Mouse (Mus musculus) limb, embryonic 12.5 days (tissue): ENCODE measurements around the gene Mok. TPM values are rescaled to one million over a fixed set of nuclear protein-coding genes. Genes with fewer than 3 reads are reported as not detected.

ENCODE experiments used
- ATAC-seq: fragments of 200-750 bp; cut with Nextera tagmentation; 2 replicates; pipeline ENCODE4 v1.8.0; 2017; ENCODE audit warnings: low read depth, moderate TSS enrichment; ENCODE audit not compliant: insufficient number of reproducible peaks, insufficient read depth, low FRiP score, low TSS enrichment
- H3K27ac ChIP-seq: fragments of 300-500 bp; sonication (generic); 2 replicates; pipeline ENCODE4 v1.5.1; 2016; ENCODE audit warnings: mild to moderate bottlenecking, moderate library complexity
- H3K27me3 ChIP-seq: fragments of 300-500 bp; sonication (generic); 2 replicates; pipeline ENCODE4 v1.6.1; 2016; ENCODE audit warnings: mild to moderate bottlenecking, moderate library complexity
- H3K36me3 ChIP-seq: fragments of 300-500 bp; sonication (generic); 2 replicates; pipeline ENCODE4 v1.6.1; 2016; ENCODE audit warnings: mild to moderate bottlenecking, moderate library complexity
- H3K4me1 ChIP-seq: fragments of 300-500 bp; sonication (generic); replicated peaks from 2 replicates; pipeline ENCODE4 v1.6.1; 2016
- H3K4me2 ChIP-seq: fragments of 300-500 bp; sonication (generic); 2 replicates; pipeline ENCODE4 v1.6.1; 2016; ENCODE audit warnings: mild to moderate bottlenecking, moderate library complexity
- H3K4me3 ChIP-seq: fragments of 300-500 bp; sonication (generic); replicated peaks from 2 replicates; pipeline ENCODE4 v1.5.1; 2016; ENCODE audit warnings: mild to moderate bottlenecking
- H3K9ac ChIP-seq: fragments of 300-500 bp; sonication (generic); replicated peaks from 2 replicates; pipeline ENCODE4 v1.6.1; 2016; ENCODE audit warnings: mild to moderate bottlenecking, moderate library complexity
- H3K9me3 ChIP-seq: fragments of 300-500 bp; sonication (generic); 2 replicates; pipeline ENCODE4 v1.6.1; 2016; ENCODE audit warnings: mild to moderate bottlenecking, moderate library complexity
- WGBS: fragments of 180-500 bp; shearing (Covaris S2); methylation state at CpG from one replicate; pipeline ENCODE4 v1.1.7; 2016; 5-methylcytosine and 5-hydroxymethylcytosine counted together
- polyA plus RNA-seq: library from polyadenylated mRNA; unstranded; fragments of >200 nt; fragmentation: Nextera tagmentation; extraction: Ambion mirVana; gene quantifications from 2 replicates; pipeline ENCODE4 v1.2.1, GENCODE M21; 2016

The Mok gene
- polyA plus RNA-seq, 1 experiment from 2014 or later, result 5.7 TPM

DNA sequence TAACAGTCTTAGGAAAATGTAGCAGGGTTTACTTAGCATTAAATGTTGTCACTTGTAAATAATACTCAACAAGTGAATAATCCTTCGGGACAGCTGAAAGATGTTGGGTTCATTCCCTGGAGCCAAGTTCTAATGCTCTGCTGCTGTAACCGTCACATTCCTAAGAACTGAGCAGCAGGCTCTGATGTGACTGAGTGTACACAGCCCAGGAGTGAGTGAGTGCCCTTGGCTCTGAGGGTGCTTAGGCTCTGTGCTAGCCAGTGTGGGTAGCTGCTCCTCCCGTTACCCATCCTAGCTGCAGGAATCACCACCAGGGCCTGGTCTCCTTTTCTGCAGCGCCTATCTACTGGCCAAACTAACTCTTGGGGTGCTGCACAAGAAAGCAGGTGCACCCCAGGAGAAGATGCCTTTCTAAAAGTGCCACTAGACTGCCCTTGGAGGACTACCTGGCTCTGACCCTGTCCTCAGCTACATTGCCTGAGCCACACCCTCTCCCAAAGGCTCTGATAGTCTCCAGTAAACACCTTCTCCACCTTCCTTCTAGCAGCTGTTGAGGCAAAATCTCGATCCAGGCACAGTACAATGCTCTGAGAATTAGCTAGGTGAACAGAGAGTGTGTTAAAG, 38.0 kb downstream of the Mok start:
- WGBS, result 89% methylated on average over 5 of the region's 5 CpGs
- Histone ChIP-seq H3K4me1 (peaks cover 8% of the 10 kb centered on the region), H3K36me3 (peaks cover 16% of the 10 kb centered on the region), H3K4me3 (no peak overlapping the region), H3K9me3 (no peaks in the 10 kb centered on the region), H3K27me3 (no peaks in the 10 kb centered on the region), H3K9ac (no peak overlapping the region), H3K4me2 (no peak overlapping the region), H3K27ac (no peak overlapping the region)
- ATAC-seq, result no peak

DNA sequence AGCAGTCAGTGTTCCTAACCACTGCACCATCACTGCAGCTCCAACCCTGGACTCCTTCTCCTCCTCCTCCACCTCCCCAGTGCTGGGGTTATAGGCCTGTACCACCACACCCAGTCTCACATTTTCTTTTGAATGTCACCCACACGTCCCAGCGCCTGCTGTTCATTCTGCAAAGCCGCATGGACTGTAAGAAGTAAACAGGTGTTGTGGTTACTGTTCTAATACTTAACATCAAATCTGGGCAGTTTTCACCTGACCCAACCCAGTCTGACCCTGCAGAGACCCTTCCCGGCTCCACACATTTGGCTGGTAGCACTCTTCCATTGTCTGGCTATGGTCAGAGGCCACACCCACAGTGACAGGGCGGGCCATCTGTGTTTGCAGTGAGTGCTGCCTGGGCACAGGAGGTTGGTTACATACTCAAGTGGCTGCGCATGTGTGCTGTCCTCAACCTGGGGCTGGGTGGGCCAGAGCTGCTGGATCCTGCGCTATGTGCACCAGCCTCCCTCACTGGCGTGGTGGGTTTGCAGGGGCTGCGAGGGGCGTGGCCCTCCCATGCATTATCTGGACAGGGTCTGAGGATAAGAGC, 38.8 kb downstream of the Mok start:
- peaks cover 10% of the 10 kb centered on the region; the same call in 1 of the 2 replicates for H3K36me3 ChIP-seq
- ATAC-seq, result no peak
- no peak overlapping the region for H3K4me2 ChIP-seq
- 82% methylated on average over 10 of the region's 10 CpGs for WGBS
- no peaks in the 10 kb centered on the region for H3K9me3 ChIP-seq
- H3K9ac ChIP-seq, result no peak overlapping the region
- H3K4me3 ChIP-seq, result no peak overlapping the region
- H3K27me3 ChIP-seq, result no peaks in the 10 kb centered on the region
- H3K4me1 ChIP-seq, result peaks cover 8% of the 10 kb centered on the region
- H3K27ac ChIP-seq, result no peak overlapping the region

DNA sequence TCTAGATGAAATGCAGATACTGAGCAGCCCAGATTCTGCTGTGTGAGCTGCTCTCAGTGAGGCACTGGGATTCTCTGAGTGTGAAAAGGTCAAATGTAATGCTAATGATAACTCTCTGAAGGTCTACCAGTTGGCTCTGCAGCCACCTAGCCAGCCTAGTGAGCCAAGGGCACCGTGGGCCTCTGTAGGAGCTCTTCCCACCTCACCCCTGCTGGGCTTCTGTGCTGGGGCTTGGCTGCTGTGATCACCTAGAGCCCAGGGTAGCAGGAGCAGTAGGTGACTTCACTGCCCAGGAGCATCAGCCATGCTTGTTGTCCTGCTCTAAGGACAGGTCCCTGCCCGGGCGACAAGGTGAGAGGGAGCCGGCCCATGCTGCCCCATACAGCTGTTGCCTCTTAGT, 41.5 kb downstream of the Mok start:
- no peaks in the 10 kb centered on the region for H3K27me3 ChIP-seq
- WGBS, result 95% methylated on average over 4 of the region's 4 CpGs
- no peak; the same call in 1 of the 2 replicates for ATAC-seq

DNA sequence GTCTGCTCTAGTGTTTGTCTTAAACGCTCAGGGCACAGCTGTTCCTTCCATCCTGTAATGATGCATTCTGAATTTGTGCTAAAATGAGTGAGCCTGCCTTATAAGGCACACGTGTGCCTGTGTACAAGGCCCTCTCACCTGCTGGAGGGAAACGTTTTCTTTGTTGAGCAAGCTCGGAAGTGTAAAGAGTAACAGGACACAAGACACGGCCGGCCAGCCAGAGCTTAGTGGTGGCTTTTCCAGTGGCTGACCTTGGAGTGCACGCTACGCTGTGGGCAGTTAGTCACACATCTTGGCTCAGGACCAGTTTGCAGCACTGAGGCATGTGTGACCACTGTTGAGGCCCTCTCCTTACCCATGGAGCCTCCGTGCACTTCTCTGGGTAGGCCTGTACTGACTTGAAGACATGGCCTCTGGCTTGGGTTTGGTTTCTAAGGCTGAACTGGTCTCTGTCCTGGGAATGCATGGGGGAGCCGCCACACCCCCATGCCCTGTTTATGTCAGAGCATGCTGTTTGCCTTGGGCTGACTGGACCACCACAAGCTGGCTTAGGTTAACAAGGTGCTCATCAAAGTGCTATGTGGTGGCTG, 42.8 kb downstream of the Mok start:
- no peak overlapping the region for H3K4me2 ChIP-seq
- 93% methylated on average over 10 of the region's 10 CpGs for WGBS
- H3K4me3 ChIP-seq, result no peak overlapping the region
- H3K9ac ChIP-seq, result no peak overlapping the region
- no peak for ATAC-seq
- H3K27ac ChIP-seq, result no peak overlapping the region
- no peaks in the 10 kb centered on the region for H3K9me3 ChIP-seq
- no peaks in the 10 kb centered on the region for H3K27me3 ChIP-seq
- peaks cover 30% of the 10 kb centered on the region for H3K36me3 ChIP-seq
- no peaks in the 10 kb centered on the region; the same call in 1 of the 2 replicates for H3K4me1 ChIP-seq

More for the DNA sequence above, 41.5 kb downstream of the Mok start:
- Histone ChIP-seq H3K9ac (no peak overlapping the region), H3K27ac (no peak overlapping the region), H3K4me2 (no peak overlapping the region), H3K4me1 (peaks cover 1% of the 10 kb centered on the region), H3K36me3 (peaks cover 21% of the 10 kb centered on the region), H3K9me3 (no peaks in the 10 kb centered on the region), H3K4me3 (no peak overlapping the region)

DNA sequence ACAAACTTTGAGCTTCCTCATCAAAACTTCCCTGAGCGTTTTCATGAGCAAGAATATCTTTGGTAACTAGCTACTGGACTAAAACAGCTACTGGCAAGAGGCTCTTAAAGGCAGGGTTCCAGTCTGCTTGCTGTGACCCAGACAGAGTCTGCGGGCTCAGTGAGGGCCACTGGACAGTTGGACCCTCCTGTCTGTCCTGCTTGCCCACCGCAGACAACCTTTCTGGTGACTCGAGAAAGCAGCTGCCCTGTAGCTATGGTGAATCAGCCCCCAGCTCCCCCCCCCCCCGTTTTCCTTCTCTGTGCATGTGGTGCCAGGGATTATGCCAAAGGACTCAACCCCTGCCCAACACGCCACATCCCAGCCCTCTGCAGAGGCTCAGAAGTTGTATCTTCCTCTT, 43.5 kb downstream of the Mok start:
- no peak for ATAC-seq
- H3K4me2 ChIP-seq, result no peak overlapping the region
- H3K9ac ChIP-seq, result no peak overlapping the region
- H3K27ac ChIP-seq, result no peak overlapping the region
- H3K36me3 ChIP-seq, result peaks cover 36% of the 10 kb centered on the region
- no peaks in the 10 kb centered on the region for H3K9me3 ChIP-seq
- H3K27me3 ChIP-seq, result no peaks in the 10 kb centered on the region
- WGBS, result 95% methylated on average over 6 of the region's 6 CpGs
- no peaks in the 10 kb centered on the region; the same call in 1 of the 2 replicates for H3K4me1 ChIP-seq
- H3K4me3 ChIP-seq, result no peak overlapping the region

DNA sequence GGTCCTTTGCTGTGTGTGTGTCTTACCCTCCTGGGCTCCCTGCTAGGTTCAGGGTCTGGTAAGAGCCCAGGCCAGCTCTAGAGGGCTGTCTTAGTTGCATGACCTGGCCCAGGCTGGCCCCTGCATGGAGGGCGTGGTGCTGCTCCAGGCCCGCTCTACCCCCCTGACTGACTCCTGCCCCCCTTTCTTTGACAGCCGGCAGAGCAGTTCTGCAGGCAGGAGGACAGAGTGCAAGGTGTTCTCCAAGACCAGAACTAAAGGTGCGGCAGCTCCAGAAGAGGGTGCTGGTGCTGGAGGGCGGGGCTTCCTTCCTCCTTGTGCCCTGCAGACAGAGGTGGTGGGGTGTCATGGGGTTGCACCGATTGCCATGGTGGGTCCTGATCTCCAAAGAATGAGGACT, 44.0 kb downstream of the Mok start:
- no peak overlapping the region for H3K4me2 ChIP-seq
- WGBS, result 77% methylated on average over 6 of the region's 6 CpGs
- ATAC-seq, result no peak
- no peak overlapping the region for H3K9ac ChIP-seq
- no peak overlapping the region for H3K27ac ChIP-seq
- H3K9me3 ChIP-seq, result no peaks in the 10 kb centered on the region
- H3K27me3 ChIP-seq, result no peaks in the 10 kb centered on the region
- H3K4me3 ChIP-seq, result no peak overlapping the region
- H3K36me3 ChIP-seq, result peaks cover 36% of the 10 kb centered on the region
- no peaks in the 10 kb centered on the region for H3K4me1 ChIP-seq

DNA sequence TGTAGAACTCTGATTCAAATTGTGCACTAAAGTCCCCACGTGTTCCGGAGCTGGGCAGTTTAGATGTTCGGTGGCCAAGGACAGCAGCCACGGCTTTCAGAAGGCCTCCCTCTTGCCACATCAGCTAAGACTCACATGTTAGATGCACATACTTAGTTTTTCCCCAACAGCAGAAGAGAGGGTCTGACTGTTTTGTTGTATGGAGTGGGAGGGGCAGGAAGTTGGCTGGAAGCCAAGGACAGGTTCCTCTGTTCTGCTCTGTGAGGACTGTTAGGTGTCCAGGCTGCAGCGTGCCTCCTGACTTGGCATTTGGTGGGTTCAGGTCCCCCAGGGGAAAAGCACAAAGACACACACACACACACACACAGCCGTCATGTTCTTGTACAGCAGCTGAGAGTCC, 45.7 kb downstream of the Mok start:
- ATAC-seq, result no peak
- WGBS, result 90% methylated on average over 6 of the region's 6 CpGs
- H3K27me3 ChIP-seq, result no peaks in the 10 kb centered on the region
- H3K36me3 ChIP-seq, result peaks cover 36% of the 10 kb centered on the region
- peaks cover under 1% of the 10 kb centered on the region; the same call in 1 of the 2 replicates for H3K4me1 ChIP-seq
- H3K9me3 ChIP-seq, result no peaks in the 10 kb centered on the region
- H3K9ac ChIP-seq, result no peak overlapping the region
- H3K4me3 ChIP-seq, result no peak overlapping the region
- H3K27ac ChIP-seq, result no peak overlapping the region
- H3K4me2 ChIP-seq, result no peak overlapping the region

DNA sequence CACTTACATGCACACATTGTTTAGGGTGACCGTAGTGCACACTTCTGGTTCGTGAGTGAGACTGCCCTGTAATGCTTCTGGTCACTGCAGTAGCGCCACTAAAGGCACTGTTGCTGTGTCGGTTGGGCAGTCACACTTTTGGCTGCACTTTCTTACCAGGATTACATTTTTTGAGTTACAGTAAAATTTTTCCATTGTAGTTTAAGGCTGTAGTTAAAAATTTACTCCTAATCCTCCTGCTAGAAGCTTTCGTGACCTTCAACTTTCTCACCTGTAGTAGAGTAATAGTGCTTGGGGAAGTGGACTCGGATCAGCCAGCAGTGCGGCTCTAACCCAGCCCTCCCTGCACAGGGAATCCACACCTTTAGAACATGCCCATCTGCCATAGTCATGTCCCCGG, 49.7 kb downstream of the Mok start:
- Histone ChIP-seq H3K36me3 (peaks cover 27% of the 10 kb centered on the region), H3K4me1 (peaks cover 8% of the 10 kb centered on the region), H3K9ac (no peak overlapping the region), H3K4me2 (no peak overlapping the region), H3K27ac (no peak overlapping the region), H3K4me3 (no peak overlapping the region), H3K27me3 (no peaks in the 10 kb centered on the region), H3K9me3 (no peaks in the 10 kb centered on the region)
- WGBS, result 92% methylated on average over 8 of the region's 8 CpGs
- ATAC-seq, result no peak

DNA sequence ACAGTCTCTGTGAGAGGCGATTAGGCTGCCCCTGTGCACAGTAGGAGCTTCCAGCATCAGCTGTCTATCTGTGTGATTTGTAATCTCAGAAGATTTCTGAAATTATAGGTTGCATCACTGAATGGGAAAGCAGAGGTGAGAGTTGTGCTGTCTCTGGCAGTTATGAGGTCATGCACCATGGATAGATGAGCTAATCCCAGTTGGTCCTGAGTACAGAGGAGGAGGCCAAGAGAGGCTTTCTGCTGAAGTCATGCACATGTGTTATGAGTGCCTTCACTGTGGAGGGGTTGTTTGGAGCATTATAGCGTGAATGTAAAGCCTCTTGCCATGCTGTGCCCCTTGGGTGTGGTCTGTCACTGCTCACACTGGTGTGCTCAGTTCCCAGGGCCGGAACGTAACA, 50.2 kb downstream of the Mok start:
- Histone ChIP-seq H3K9ac (no peak overlapping the region), H3K4me3 (no peak overlapping the region), H3K27ac (no peak overlapping the region), H3K36me3 (peaks cover 24% of the 10 kb centered on the region), H3K4me1 (peaks cover 8% of the 10 kb centered on the region), H3K4me2 (no peak overlapping the region), H3K9me3 (no peaks in the 10 kb centered on the region), H3K27me3 (no peaks in the 10 kb centered on the region)
- WGBS, result 91% methylated on average over 4 of the region's 4 CpGs
- no peak for ATAC-seq

DNA sequence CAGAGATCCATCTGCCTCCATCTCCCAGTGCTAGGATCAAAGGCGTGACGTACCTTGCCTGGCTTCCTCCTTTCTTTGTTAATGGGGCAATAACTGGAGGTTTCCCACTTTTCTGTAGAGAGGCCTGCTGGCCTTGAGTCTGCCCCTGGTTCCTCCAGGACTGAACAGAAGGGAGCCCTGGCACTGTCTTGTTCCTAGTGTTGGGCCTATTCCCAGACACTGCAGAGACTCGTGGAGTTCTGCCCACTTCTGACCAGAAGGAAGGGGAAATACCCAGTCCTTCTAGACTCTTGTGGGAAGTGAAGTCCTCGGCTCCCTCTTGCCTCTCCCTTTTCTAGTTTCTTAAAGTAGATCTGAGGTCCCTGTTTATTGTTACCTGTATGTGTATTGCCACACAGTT, 54.5 kb downstream of the Mok start:
- Histone ChIP-seq H3K27ac (no peak overlapping the region), H3K4me3 (no peak overlapping the region), H3K4me2 (no peak overlapping the region), H3K9ac (no peak overlapping the region), H3K36me3 (peaks cover 37% of the 10 kb centered on the region), H3K9me3 (no peaks in the 10 kb centered on the region), H3K4me1 (peaks cover 8% of the 10 kb centered on the region), H3K27me3 (no peaks in the 10 kb centered on the region)
- 73% methylated on average over 4 of the region's 4 CpGs for WGBS
- no peak for ATAC-seq

DNA sequence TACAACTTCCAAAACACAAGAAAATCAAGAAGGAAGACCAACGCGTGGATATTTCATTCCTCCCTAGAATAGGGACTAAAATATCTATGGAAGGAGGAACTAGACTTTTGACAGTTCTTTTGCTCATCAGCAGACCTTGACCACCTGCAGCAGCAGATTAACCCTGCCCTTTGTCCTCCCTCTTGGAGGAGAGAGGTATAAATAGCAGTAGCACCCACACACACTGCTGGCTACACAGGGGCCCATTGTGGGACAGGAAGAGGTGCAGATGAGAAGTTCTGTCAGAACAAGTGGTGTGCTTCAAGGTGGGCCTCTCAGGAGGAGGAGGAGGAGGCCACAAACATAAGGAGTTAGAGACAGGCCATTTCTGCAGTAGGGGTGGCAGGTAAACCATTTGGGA, 56.5 kb downstream of the Mok start:
- Histone ChIP-seq H3K4me3 (no peak overlapping the region), H3K4me2 (no peak overlapping the region), H3K36me3 (peaks cover 56% of the 10 kb centered on the region), H3K9me3 (no peaks in the 10 kb centered on the region), H3K9ac (no peak overlapping the region), H3K27me3 (no peaks in the 10 kb centered on the region), H3K27ac (no peak overlapping the region), H3K4me1 (peaks cover 2% of the 10 kb centered on the region)
- 94% methylated on average over 2 of the region's 2 CpGs for WGBS
- no peak for ATAC-seq
